Mouse (Mus musculus): ENCODE data around the gene Grik4. TPM values are rescaled to one million over a fixed set of nuclear protein-coding genes. Genes with fewer than 3 reads are reported as not detected.

Grik4 gene
- polyA plus RNA-seq (2012; rRNA removed; ENCODE audit: low replicate concordance), result 0.07 and 0.73 TPM in 2 replicates

GRCm38 (mm10) chr9:42943781-42944535 is at the start of gene Grik4:
Gene Grik4 (minus strand): TSS chr9:42944493.

GRCm38 (mm10) chr9:42507709-42508108 is 436.6 kb downstream of the Grik4 start, which contains the start of gene Tbcel:
Gene Tbcel (minus strand): TSS chr9:42507809.

Other genes with a start within 250 kb of the Grik4 start
- 38.3 and 40.0 TPM in 2 replicates for gene Arhgef12, start 162.7 kb upstream of the Grik4 start, polyA plus RNA-seq (2012; rRNA removed; ENCODE audit: low replicate concordance)
- gene Tmem136, start 172.1 kb upstream of the Grik4 start, polyA plus RNA-seq (2012; rRNA removed; ENCODE audit: low replicate concordance), result 4.3 and 6.6 TPM in 2 replicates

All from subcutaneous adipose tissue, adult 2 months (tissue).